Mouse (Mus musculus): Measurements from ENCODE around the gene Shisa9. TPM values are rescaled to one million over a fixed set of nuclear protein-coding genes. Genes with fewer than 3 reads are reported as not detected.

The Shisa9 gene
- polyA plus RNA-seq, 1 experiment from 2014 or later = 0.24 TPM

GRCm38 (mm10) chr16:12005177-12005576 is 21.3 kb downstream of the Shisa9 start:
- Histone ChIP-seq H3K4me2 (no peak overlapping the region), H3K9me3 (replicated peaks) (no peaks in the 10 kb centered on the region), H3K27me3 (0 out of 2 replicates have a peak, but pooled peaks cover 3% of the 10 kb centered on the region), H3K36me3 (replicated peaks) (no peaks in the 10 kb centered on the region), H3K4me1 (replicated peaks) (no peaks in the 10 kb centered on the region), H3K4me3 (replicated peaks) (no peak overlapping the region), H3K9ac (no peak overlapping the region), H3K27ac (replicated peaks) (no peak overlapping the region)
- ATAC-seq (ENCODE audit: insufficient read depth) = no peak
- WGBS (ENCODE audit: insufficient replicate concordance) = 42% methylated on average over 2 of the region's 2 CpGs

- no peaks in the 10 kb centered on the region for H3K9me3 ChIP-seq (replicated peaks)
- no peak for ATAC-seq (ENCODE audit: insufficient read depth)
- 58% methylated on average over 3 of the region's 3 CpGs for WGBS (ENCODE audit: insufficient replicate concordance)
Observed at GRCm38 (mm10) chr16:12010136-12010535, 26.2 kb downstream of the Shisa9 start.

GRCm38 (mm10) chr16:12012747-12013146 is 28.8 kb downstream of the Shisa9 start:
- H3K4me3 ChIP-seq (replicated peaks) = no peak overlapping the region
- no peak overlapping the region for H3K9ac ChIP-seq
- no peak for ATAC-seq (ENCODE audit: insufficient read depth)
- H3K27me3 ChIP-seq = no peaks in the 10 kb centered on the region
- H3K4me2 ChIP-seq = no peak overlapping the region
- whole genome bisulfite sequencing (ENCODE audit: insufficient replicate concordance) = 56% methylated on average over 2 of the region's 2 CpGs
- H3K4me1 ChIP-seq (replicated peaks) = no peaks in the 10 kb centered on the region
- H3K36me3 ChIP-seq (replicated peaks) = no peaks in the 10 kb centered on the region
- no peaks in the 10 kb centered on the region for H3K9me3 ChIP-seq (replicated peaks)
- no peak overlapping the region for H3K27ac ChIP-seq (replicated peaks)

More at GRCm38 (mm10) chr16:12010136-12010535, 26.2 kb downstream of the Shisa9 start:
- Histone ChIP-seq H3K27ac (replicated peaks) (no peak overlapping the region), H3K4me2 (no peak overlapping the region), H3K27me3 (no peaks in the 10 kb centered on the region), H3K4me3 (replicated peaks) (no peak overlapping the region), H3K36me3 (replicated peaks) (no peaks in the 10 kb centered on the region), H3K9ac (no peak overlapping the region), H3K4me1 (replicated peaks) (no peaks in the 10 kb centered on the region)

- ATAC-seq (ENCODE audit: insufficient read depth) = no peak
- Histone ChIP-seq H3K4me1 (replicated peaks) (no peaks in the 10 kb centered on the region), H3K4me2 (no peak overlapping the region), H3K9me3 (replicated peaks) (no peaks in the 10 kb centered on the region), H3K9ac (no peak overlapping the region), H3K27ac (replicated peaks) (no peak overlapping the region), H3K27me3 (no peaks in the 10 kb centered on the region), H3K36me3 (replicated peaks) (no peaks in the 10 kb centered on the region), H3K4me3 (replicated peaks) (no peak overlapping the region)
- 49% methylated on average over 4 of the region's 4 CpGs for WGBS (ENCODE audit: insufficient replicate concordance)
Observed at GRCm38 (mm10) chr16:12014523-12014922, 30.6 kb downstream of the Shisa9 start.

GRCm38 (mm10) chr16:12017921-12018618 is 34.2 kb downstream of the Shisa9 start:
- H3K4me3 ChIP-seq (replicated peaks) = no peak overlapping the region
- ATAC-seq (ENCODE audit: insufficient read depth) = no peak
- no peaks in the 10 kb centered on the region for H3K9me3 ChIP-seq (replicated peaks)
- no peak overlapping the region for H3K27ac ChIP-seq (replicated peaks)
- H3K4me1 ChIP-seq (replicated peaks) = peaks cover 17% of the 10 kb centered on the region
- no peak overlapping the region for H3K9ac ChIP-seq
- H3K4me2 ChIP-seq = no peak overlapping the region
- 68% methylated on average over 4 of the region's 4 CpGs for WGBS (ENCODE audit: insufficient replicate concordance)
- H3K36me3 ChIP-seq (replicated peaks) = no peaks in the 10 kb centered on the region
- H3K27me3 ChIP-seq = no peaks in the 10 kb centered on the region

- Histone ChIP-seq H3K27ac (replicated peaks) (no peak overlapping the region), H3K27me3 (no peaks in the 10 kb centered on the region), H3K9me3 (replicated peaks) (no peaks in the 10 kb centered on the region), H3K4me2 (no peak overlapping the region), H3K36me3 (replicated peaks) (no peaks in the 10 kb centered on the region), H3K4me3 (replicated peaks) (no peak overlapping the region), H3K9ac (no peak overlapping the region), H3K4me1 (replicated peaks) (peaks cover 17% of the 10 kb centered on the region)
- ATAC-seq (ENCODE audit: insufficient read depth) = peak; percentile 85
- WGBS (ENCODE audit: insufficient replicate concordance) = 17% methylated on average over 1 of the region's 1 CpGs
Observed at GRCm38 (mm10) chr16:12020103-12020755, 36.3 kb downstream of the Shisa9 start.

- H3K36me3 ChIP-seq (replicated peaks) = no peaks in the 10 kb centered on the region
- WGBS (ENCODE audit: insufficient replicate concordance) = 61% methylated on average over 1 of the region's 1 CpGs
- ATAC-seq (ENCODE audit: insufficient read depth) = no peak
- no peaks in the 10 kb centered on the region for H3K9me3 ChIP-seq (replicated peaks)
- no peak overlapping the region for H3K4me2 ChIP-seq
- no peak overlapping the region for H3K27ac ChIP-seq (replicated peaks)
- H3K9ac ChIP-seq = no peak overlapping the region
- no peaks in the 10 kb centered on the region for H3K27me3 ChIP-seq
- no peaks in the 10 kb centered on the region; the same call in 1 of the 2 replicates for H3K4me1 ChIP-seq (replicated peaks)
- no peak overlapping the region for H3K4me3 ChIP-seq (replicated peaks)
Observed at GRCm38 (mm10) chr16:12032441-12032840, 48.5 kb downstream of the Shisa9 start.

GRCm38 (mm10) chr16:12034868-12035267 is 51.0 kb downstream of the Shisa9 start:
- no peak for ATAC-seq (ENCODE audit: insufficient read depth)
- Histone ChIP-seq H3K27ac (replicated peaks) (no peak overlapping the region), H3K4me3 (replicated peaks) (no peak overlapping the region), H3K27me3 (no peaks in the 10 kb centered on the region), H3K36me3 (replicated peaks) (no peaks in the 10 kb centered on the region), H3K4me1 (replicated peaks) (no peaks in the 10 kb centered on the region), H3K9ac (no peak overlapping the region), H3K9me3 (replicated peaks) (no peaks in the 10 kb centered on the region), H3K4me2 (no peak overlapping the region)
- WGBS (ENCODE audit: insufficient replicate concordance) = 71% methylated on average over 2 of the region's 2 CpGs

- H3K27me3 ChIP-seq = no peaks in the 10 kb centered on the region
- H3K9me3 ChIP-seq (replicated peaks) = no peaks in the 10 kb centered on the region
- 25% methylated on average over 3 of the region's 3 CpGs for WGBS (ENCODE audit: insufficient replicate concordance)
- no peak for ATAC-seq (ENCODE audit: insufficient read depth)
- no peaks in the 10 kb centered on the region for H3K4me1 ChIP-seq (replicated peaks)
- H3K4me2 ChIP-seq = no peak overlapping the region
- no peaks in the 10 kb centered on the region for H3K36me3 ChIP-seq (replicated peaks)
- H3K9ac ChIP-seq = no peak overlapping the region
- no peak overlapping the region for H3K27ac ChIP-seq (replicated peaks)
- no peak overlapping the region for H3K4me3 ChIP-seq (replicated peaks)
Observed at GRCm38 (mm10) chr16:12035626-12036025, 51.7 kb downstream of the Shisa9 start.

- H3K4me2 ChIP-seq = no peak overlapping the region
- H3K36me3 ChIP-seq (replicated peaks) = no peaks in the 10 kb centered on the region
- no peaks in the 10 kb centered on the region for H3K9me3 ChIP-seq (replicated peaks)
- H3K27me3 ChIP-seq = no peaks in the 10 kb centered on the region
- ATAC-seq (ENCODE audit: insufficient read depth) = no peak
- H3K4me3 ChIP-seq (replicated peaks) = no peak overlapping the region
- no peak overlapping the region for H3K27ac ChIP-seq (replicated peaks)
- H3K4me1 ChIP-seq (replicated peaks) = no peaks in the 10 kb centered on the region
- no peak overlapping the region for H3K9ac ChIP-seq
- 54% methylated on average over 5 of the region's 5 CpGs for WGBS (ENCODE audit: insufficient replicate concordance)
Observed at GRCm38 (mm10) chr16:12040935-12041334, 57.0 kb downstream of the Shisa9 start.

- H3K4me1 ChIP-seq (replicated peaks) = peaks cover 28% of the 10 kb centered on the region
- 14% methylated on average over 1 of the region's 1 CpGs for WGBS (ENCODE audit: insufficient replicate concordance)
- ATAC-seq (ENCODE audit: insufficient read depth) = peak; percentile 93
- H3K4me2 ChIP-seq = no peak overlapping the region
- no peaks in the 10 kb centered on the region for H3K9me3 ChIP-seq (replicated peaks)
- H3K27ac ChIP-seq (replicated peaks) = 0 out of 2 replicates have a peak overlapping the region, but pooled peaks have one; percentile 31
- H3K36me3 ChIP-seq (replicated peaks) = no peaks in the 10 kb centered on the region
- H3K4me3 ChIP-seq (replicated peaks) = no peak overlapping the region
- no peak overlapping the region for H3K9ac ChIP-seq
- H3K27me3 ChIP-seq = no peaks in the 10 kb centered on the region
Observed at GRCm38 (mm10) chr16:12052051-12052450, 68.1 kb downstream of the Shisa9 start.
